Mouse (Mus musculus): ENCODE results near the gene Acot12.

Gene Acot12

DNA sequence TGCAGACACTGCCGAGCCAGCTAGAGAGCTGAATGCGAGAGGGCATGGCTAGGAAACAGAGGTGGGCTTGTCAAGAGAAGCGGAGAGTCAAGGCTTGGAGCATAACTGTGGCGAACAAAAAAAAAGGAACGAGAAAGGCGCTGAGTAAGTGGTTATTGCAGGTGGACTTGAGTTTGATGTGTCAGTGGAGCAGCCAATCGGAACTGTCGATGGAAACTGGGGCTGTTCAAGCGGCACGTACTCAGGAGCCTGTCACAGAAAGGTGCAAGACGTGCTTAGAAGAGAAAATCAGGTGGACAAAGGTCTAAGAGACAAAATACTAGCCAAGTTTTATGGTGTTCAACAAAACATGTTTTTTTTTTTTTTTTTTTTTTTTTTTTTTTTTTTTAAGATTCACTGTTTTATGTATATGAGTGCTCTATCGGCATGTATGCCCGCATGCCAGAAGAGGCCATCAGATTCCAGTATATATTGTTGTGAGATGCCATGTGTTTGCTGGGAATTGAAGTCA lies 53.7 kb downstream of the Acot12 start:
- no peak for TF ChIP-seq GATA4 (IDR thresholded peaks at IDR 0.05; ENCODE audit: insufficient replicate concordance, low read length)

DNA sequence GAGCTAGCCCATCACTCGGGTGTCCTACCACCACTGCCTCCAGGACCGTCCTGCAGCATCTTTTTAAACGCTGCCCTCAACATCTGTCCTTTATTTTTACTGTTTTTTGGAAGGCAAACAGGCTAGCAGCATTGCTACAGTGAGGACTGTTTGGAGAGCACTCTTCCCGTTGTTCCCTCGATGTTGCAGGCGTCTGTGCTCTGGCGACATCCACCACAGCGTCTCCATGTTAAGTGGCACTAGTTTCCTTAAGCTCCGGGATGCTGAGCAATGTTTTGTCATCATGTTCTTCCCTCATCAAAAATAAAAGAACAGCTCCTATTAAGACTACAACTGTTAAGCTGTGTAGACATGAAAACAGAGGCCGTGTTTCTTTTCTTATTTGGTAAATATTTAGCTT lies 54.3 kb downstream of the Acot12 start:
- no peak for TF ChIP-seq GATA4 (IDR thresholded peaks at IDR 0.05; ENCODE audit: insufficient replicate concordance, low read length)

DNA sequence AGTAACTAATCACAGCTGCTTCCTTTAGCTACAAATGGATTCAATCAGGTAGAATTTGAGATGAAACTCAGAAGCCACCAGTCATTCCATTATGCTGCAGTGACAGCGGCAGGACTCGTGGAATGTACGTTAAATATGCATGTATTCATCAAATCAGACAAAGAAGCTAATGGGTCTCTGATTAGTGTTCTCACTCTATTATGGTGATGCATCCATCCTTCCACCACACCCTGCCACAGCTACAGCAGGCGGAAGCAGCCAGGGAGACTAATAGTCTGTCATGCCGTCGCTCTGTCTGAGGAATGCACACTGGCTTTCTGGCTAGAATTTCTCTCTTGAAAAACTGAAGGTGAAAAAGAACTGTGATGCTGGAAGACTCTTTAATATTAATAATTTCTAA lies 54.7 kb downstream of the Acot12 start:
- no peak for TF ChIP-seq GATA4 (IDR thresholded peaks at IDR 0.05; ENCODE audit: insufficient replicate concordance, low read length)

DNA sequence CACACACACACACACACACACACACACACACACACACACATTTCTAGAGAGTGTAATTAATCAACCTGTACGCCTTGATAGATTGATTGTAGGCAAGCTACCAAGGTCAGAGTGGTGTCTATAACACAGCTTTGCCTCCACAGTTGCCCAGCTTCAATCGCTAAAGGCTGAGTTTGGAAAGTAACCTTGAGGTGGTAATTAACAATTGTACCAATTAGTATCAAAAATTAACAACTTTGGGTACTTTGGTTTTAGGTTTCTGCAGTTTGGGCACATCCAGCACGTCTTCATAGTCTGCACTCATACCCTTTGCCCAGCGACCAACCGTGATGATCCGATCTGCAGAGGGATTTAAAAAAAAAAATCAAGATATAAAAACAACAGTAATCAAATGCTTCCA lies 55.6 kb downstream of the Acot12 start:
- no peak for TF ChIP-seq GATA4 (IDR thresholded peaks at IDR 0.05; ENCODE audit: insufficient replicate concordance, low read length)

DNA sequence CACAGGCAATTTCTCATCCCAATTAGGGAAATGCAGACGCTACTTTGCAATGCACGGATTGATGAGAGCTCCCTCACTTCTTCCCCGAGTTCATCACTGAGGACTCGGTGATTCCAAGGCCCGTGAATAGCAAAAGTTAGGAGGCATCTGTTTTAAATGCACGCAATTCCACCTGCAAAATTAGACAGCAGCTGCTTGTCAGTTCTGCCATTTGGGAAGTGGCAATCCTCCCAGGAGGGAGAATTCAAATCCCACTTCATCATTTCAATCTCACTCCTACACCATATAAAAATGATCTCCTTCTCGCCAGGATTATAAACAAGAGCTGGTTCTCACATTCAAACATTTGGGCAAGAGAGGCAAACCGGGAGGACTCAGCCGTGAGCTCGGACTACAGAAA lies 56.1 kb downstream of the Acot12 start:
- TF ChIP-seq GATA4 (IDR thresholded peaks at IDR 0.05; ENCODE audit: insufficient replicate concordance, low read length), result no peak

DNA sequence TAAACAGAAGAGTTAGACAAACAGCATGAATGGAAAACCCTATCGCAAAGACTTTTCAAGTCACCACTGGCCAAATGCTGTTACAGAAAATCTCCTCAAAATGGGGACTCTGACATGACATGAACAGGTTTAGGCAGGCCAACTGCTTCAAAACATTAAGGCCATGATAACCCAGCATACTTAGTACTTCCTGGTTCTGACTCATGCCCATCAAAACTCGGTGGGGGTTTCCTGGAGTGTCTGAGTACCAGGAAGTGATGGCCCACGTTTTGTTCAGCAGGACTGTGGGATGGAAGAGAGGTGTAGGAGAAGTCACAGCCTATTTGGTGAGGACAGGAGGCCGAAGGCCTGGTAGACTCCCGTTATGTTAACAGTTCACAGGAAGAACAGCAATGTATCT lies 60.4 kb downstream of the Acot12 start:
- no peak for TF ChIP-seq GATA4 (IDR thresholded peaks at IDR 0.05; ENCODE audit: insufficient replicate concordance, low read length)

DNA sequence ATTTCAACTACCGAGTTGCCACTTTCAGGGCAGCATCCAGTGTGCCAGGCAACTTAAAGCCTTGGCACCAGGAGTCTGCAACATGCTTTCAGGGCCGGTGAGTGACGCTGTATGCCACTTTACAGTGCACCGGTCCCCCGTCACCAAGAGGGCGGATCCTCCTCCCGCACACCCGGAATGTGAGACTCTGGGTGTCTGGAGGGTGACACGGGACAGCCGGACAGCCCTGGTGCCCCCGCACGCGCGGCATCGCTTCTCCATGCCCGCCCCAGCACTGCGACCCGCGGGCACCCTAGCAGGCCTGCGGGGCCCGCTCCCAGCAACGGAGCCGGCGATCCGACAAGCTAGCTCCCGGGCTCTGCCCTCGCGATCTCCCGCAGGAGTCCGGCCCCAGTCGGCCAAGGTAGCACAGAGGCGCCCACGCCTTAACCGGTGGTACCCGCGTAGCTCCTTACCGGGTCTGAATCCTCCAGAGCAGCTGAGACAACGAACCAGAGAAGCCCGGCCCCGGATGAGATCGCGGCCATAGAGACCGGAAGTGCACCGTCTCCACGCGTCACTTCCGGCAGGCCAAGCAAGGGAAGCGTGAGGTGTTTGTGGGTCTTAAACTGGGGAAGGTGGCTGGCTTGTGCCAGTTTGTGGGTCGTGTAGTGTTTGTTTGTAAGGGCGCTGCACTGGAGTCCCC lies 66.0 kb downstream of the Acot12 start, which contains the start of gene Zcchc9:
Zcchc9 (minus strand) TSS at position 551 of the 685 bp plus-strand sequence.
- no peak for TF ChIP-seq GATA4 (IDR thresholded peaks at IDR 0.05; ENCODE audit: insufficient replicate concordance, low read length)

DNA sequence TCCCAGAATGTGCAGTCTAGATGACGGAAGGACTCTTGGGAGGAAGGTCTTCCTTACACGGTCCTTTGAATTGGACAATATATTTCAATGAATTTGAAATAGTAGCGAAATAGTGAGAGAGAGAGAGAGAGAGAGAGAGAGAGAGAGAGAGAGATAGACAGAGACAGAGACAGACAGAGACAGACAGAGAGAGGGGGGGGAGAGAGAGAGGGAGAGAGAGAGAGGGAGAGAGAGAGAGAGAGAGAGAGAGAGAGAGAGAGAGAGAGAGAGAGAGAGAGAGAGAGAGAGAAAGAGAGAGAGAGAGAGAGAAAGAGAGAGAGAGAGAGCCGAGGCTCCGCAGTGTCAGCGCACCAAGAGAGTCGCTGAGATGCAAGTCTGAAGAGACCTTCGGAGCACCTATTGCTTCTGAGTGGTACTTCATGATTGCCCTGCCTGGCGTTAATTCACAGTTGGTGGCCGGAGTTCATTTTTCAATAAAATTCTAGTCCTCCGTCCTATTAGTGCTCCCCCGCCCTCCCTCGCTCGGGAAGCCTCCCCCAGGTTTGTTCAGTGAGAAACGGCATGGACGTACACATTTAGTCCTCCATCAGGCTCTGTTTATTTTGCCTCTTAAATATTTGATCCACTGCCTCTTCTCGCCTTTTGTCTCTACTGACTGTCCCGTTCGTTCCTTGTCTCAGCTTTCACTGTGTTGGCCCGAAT lies 66.7 kb downstream of the Acot12 start:
- no peak for TF ChIP-seq GATA4 (IDR thresholded peaks at IDR 0.05; ENCODE audit: insufficient replicate concordance, low read length)

DNA sequence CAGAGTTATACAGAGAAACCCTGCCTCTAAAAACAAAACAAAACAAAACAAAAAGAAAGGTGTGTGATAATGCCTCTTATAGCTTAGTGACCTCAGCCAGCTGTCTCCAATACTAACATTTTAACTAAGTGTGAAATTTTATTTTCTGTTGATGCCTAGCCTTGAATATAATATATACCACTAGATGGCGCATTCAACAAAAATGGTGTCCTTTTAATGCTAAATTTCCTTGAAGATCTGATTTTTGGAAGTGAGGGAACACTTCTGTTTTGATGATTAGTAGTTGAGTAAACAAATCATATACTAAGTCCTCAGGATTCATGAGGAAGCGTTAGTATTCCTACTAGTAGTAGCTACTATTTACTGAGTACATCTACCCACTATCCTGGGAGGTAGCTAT lies 68.2 kb downstream of the Acot12 start:
- TF ChIP-seq GATA4 (IDR thresholded peaks at IDR 0.05; ENCODE audit: insufficient replicate concordance, low read length), result no peak

DNA sequence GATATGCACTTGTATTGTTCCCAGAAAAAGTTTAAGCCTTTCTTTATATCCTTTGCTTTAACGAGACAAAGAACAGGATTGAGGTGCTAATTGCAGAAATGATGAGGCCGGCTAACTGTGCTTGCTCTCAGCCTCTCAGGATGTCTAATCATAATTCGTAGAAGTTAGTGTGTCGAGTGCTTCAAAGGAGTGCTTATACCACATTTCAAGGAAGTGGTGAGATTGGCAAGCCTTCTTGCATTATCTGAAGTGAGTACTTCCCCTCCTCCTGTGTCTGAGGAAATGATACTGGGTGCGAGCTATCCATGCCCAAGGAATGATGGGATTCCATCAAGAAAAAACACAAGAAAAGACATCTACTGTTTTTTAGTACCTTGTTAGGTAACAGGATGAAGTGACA lies 73.4 kb downstream of the Acot12 start:
- no peak for TF ChIP-seq GATA4 (IDR thresholded peaks at IDR 0.05; ENCODE audit: insufficient replicate concordance, low read length)

DNA sequence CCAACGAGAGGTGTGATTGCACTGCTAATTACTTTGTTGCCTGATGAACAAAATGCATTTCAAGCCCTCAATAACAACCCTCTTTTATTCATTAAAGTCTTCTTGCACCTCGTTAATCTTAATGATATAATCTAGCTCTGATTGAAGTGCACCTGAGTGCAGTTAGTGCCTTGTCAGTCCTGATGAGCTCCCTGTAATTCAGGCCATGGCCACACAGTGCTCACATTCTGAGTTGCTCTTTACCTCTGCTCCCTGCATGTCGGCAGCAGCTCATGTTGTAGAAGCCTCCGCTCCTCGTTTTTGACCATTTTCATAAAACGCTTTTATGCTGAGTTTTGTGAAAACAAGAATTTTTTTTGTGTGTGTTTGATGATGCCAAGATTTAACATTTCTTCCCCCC lies 82.4 kb downstream of the Acot12 start:
- no peak for TF ChIP-seq GATA4 (IDR thresholded peaks at IDR 0.05; ENCODE audit: insufficient replicate concordance, low read length)

DNA sequence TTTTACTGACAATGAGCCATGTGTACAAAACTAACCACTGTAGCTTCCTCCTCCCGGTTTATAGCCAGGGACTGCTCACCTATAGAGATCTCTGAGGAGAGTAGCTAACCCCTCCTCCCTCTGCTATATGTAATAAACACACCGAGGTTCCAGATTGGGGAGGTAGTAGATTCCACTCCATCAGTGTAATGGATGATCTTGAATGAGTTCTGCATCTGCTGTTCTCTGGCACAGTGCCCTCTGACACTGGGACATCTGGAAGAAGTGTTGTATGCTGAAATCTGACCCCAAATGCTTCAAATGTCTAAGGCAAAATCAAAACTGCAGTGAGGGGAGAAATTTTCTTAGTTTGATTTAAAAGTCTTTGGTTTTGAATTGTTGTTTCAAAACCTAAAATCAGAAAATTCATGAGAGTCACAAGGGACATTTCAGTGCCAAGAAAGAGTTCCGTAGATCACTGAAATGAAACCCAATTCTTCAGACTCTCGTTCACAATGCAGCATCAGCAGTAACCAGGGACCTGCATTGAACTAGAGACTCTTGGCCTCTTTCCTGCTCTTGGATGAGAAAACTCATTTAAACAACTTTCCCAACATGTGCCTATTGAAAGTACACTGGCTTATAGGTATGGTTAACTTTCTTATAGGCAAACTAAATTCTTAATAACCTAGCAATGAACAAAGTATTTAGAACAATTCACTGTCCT lies 83.7 kb downstream of the Acot12 start:
- TF ChIP-seq GATA4 (IDR thresholded peaks at IDR 0.05; ENCODE audit: insufficient replicate concordance, low read length), result no peak

DNA sequence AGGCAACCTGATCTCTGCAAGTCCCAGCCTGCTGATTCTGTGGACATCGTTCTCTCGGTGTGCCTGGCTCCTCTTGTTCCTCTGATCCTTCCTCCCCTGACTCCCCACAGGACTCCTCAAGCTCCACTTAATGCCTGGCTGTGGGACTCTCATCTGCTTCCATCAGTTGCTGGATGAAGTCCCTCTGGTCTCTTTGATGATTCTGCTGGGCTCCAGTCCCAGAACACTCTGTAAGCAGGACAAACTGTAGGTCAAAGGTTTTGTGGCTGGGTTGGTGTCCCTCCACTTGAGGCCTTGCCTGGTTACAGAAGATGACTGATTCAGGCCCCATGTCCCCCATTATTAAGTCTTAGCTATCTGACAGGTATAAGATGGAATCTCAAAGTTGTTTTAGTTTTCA lies 84.8 kb downstream of the Acot12 start:
- TF ChIP-seq GATA4 (IDR thresholded peaks at IDR 0.05; ENCODE audit: insufficient replicate concordance, low read length), result no peak

DNA sequence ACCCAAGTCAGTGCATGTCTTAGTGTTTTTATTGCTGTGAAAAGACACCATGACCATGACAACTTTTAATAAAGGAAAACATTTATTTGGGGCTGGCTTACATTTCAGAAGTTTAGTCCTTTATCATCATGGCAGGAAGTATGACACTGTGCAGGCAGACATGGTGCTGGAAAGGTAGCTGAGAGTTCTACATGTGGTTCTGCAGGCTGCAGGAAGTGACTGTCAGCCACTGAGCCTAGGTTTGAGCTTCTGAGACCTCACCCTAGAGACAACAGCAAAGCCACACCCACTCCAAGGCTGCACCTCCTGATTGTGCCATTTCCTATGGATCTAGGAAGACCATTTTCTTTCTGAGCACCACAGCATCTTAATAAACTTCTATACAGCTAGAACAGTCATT lies 86.6 kb downstream of the Acot12 start:
- TF ChIP-seq GATA4 (IDR thresholded peaks at IDR 0.05; ENCODE audit: insufficient replicate concordance, low read length), result no peak

Measured in liver, adult (tissue).